Mouse (Mus musculus) cerebellum, adult 11 months (tissue): ENCODE data around the gene Gm6164.
"Not testable (repeated sequence)": the region's sequence is repeated elsewhere in the genome, so short reads cannot be mapped to it uniquely, and the experiment has no call there.

Experiments
- DNase-seq: peaks from one replicate; pipeline ENCODE4 v3.0.0; 2022

Gm6164 gene

GRCm38 (mm10) chr7:20205507-20205906 is at the start of gene Gm6164:
Gene Gm6164, minus strand, starts transcription at chr7:20205607.
- DNase-seq = not testable (repeated sequence)

- DNase-seq = not testable (repeated sequence)
Observed at GRCm38 (mm10) chr7:20233728-20234127, 28.3 kb upstream of the Gm6164 start, which contains the start of gene Gm4498. Gene Gm4498, minus strand, starts transcription at chr7:20233828.

DNA sequence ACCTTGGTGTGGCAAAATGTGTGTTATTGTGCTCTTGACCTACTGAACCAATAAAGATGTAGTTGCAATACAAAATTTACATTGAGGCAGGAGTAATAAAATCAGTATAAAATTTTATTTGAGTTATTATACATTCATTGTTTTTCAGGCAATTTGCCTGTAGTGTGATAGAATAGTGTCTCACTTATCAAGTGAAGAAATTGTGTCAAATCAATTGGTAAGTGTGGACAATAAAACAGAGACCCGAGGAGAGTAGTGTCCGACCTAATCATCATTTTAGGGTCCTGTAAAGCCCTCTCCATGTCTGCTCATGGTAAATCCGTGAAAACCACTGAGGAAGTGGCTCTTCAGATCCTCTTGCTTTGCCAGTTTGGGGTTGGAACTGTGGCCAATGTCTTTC is 12.0 kb downstream of the Gm6164 start, which contains the start of gene Vmn1r95:
Gene Vmn1r95, plus strand, starts transcription at position 301 of the 400 bp plus-strand sequence.
- DNase-seq = not testable (repeated sequence)

DNA sequence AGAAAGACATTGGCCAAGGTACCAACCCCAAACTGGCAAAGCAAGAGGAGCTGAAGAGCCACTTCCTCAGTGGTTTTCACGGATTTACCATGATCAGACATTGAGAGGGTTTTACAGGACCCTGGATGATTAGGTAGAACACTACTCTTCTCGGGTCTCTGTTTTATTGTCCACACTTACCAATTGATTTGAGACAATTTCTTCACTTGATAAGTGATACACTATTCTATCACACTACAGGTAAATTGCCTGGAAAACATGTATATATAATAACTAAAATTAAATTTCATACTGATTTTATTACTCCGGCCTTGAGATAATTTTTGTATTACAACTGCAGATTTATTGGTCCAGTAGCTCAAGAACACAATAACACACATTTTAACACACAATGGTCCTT is 37.1 kb downstream of the Gm6164 start, which contains the start of gene Vmn1r94:
Gene Vmn1r94, minus strand, starts transcription at position 101 of the 400 bp plus-strand sequence.
- DNase-seq = not testable (repeated sequence)
